Mouse (Mus musculus) megakaryocyte, embryonic 14.5 days (primary cell): ENCODE measurements around the gene Cyb5r3.

Experiments used
- FLI1 ChIP-seq: IDR thresholded peaks from 2 replicates; pipeline ENCODE4 v1.6.1; 2012; ENCODE audit warnings: low read length, inconsistent platforms, mixed read lengths
- GATA1 ChIP-seq: IDR thresholded peaks from 3 replicates; pipeline ENCODE4 v1.6.1; 2012; ENCODE audit warnings: mixed read lengths, low read length, inconsistent platforms, borderline replicate concordance

DNA sequence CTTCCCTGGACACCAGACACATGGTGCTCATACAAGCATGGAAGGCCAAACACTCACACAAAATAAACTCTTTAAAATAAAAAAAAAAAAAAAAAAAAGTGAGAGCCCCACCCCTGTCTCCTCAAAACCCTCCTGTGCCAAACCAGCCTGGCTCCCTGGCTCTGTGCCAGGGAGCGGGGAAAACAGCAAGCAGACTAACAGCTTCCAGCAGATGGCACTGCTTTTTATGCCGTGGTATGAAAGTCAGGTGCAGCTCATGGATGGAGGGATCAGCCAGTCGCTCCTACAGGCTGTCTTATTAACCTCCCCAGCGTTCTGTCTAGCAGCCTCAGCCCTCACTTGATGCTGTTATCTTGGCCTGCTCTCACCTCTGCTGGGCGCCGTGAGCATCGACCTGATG lies 54.0 kb downstream of the Cyb5r3 start:
- TF ChIP-seq GATA1 (no peak), FLI1 (no peak)
